ENCODE assay signal across 29 mouse cellular contexts in genomic region chr16:34047006-34047360, GRCm38 (mm10).
DNase-seq lines count a peak whose midpoint lies in the region; ATAC-seq and TF ChIP-seq lines count a peak whose summit lies in the region.
"Had no signal": no experiment of that assay in that cellular context is flagged by ENCODE, and none has a peak within 500 bp of the region (broad histone marks: within the 10 kb centered on the region; RNA-seq: fewer than 3 reads in every experiment).

No protein-coding gene starts in this region.

- DNase-seq in frontal cortex, adult 2 months (ENCODE audit: extremely low spot score in 1 of 2, low spot score in 1 of 2), result no peak
- DNase-seq in left cerebral cortex, adult 2 months (ENCODE audit: extremely low spot score in 1 of 2, low spot score in 2 of 2), result no peak
- DNase-seq in left cerebral cortex, adult 11 months (ENCODE audit: low spot score), result no peak
- DNase-seq in liver, embryonic 13.5 days, result no peak
- no peak for DNase-seq in forebrain, embryonic 10.5 days (ENCODE audit: extremely low spot score, low spot score)
- DNase-seq in cerebellum, adult 9-11 months, result no peak
- DNase-seq: adrenal gland, postnatal 10 days; cerebellum, adult 11 months; cerebellum, postnatal 10 days; gastrocnemius, postnatal 10 days; heart, postnatal 36 days; kidney, adult 18-20 months; kidney, postnatal 25 days; lung, postnatal 4 days; midbrain, embryonic 14.5 days; retina, postnatal 1 day; right cerebral cortex, postnatal 14 days; spleen, adult 18-20 months; thymus, postnatal 14 days had no signal

- H3K9me3 ChIP-seq in liver, embryonic 13.5 days (replicated peaks), result no peaks in the 10 kb centered on the region
- H3K9me3 ChIP-seq in forebrain, embryonic 10.5 days, result no peaks in the 10 kb centered on the region
- H3K9me3 ChIP-seq: embryonic facial prominence, embryonic 13.5 days; hindbrain, embryonic 12.5 days; kidney, embryonic 15.5 days; limb, embryonic 10.5 days; limb, embryonic 15.5 days; megakaryocyte, embryonic 14.5 days had no signal

- no peak for TF ChIP-seq CTCF in left cerebral cortex, adult 2 months (IDR thresholded peaks at IDR 0.05)

- peaks cover 78% of the 10 kb centered on the region for H3K4me1 ChIP-seq in liver, embryonic 13.5 days (replicated peaks)
- H3K4me1 ChIP-seq in forebrain, embryonic 10.5 days, result peaks cover 9% of the 10 kb centered on the region
- H3K4me1 ChIP-seq: embryonic facial prominence, embryonic 13.5 days; hindbrain, embryonic 12.5 days; kidney, embryonic 15.5 days had no signal

- intact Hi-C loops in left cerebral cortex, adult 2 months (cut with DNase I), result no loop called here

- peak; percentile 53; the same call in 1 of the 2 replicates for ATAC-seq in frontal cortex, adult (ENCODE audit: low TSS enrichment)
- no peak for ATAC-seq in liver, embryonic 13.5 days (ENCODE audit: low read depth)
- ATAC-seq: forebrain, embryonic 16.5 days; Patski had no signal

- H3K27ac ChIP-seq in left cerebral cortex, adult 2 months, result peak overlapping the region; percentile 70
- peak overlapping the region; percentile 63 for H3K27ac ChIP-seq in liver, embryonic 13.5 days
- no peak overlapping the region for H3K27ac ChIP-seq in forebrain, embryonic 10.5 days
- H3K27ac ChIP-seq: embryonic facial prominence, embryonic 13.5 days; hindbrain, embryonic 12.5 days; kidney, embryonic 15.5 days; limb, embryonic 10.5 days; limb, embryonic 15.5 days had no signal

- H3K27me3 ChIP-seq in liver, embryonic 13.5 days, result no peaks in the 10 kb centered on the region
- H3K27me3 ChIP-seq in forebrain, embryonic 10.5 days (ENCODE audit: poor library complexity, severe bottlenecking), result no peaks in the 10 kb centered on the region
- H3K27me3 ChIP-seq: embryonic facial prominence, embryonic 13.5 days; hindbrain, embryonic 12.5 days; kidney, embryonic 15.5 days; limb, embryonic 15.5 days; megakaryocyte, embryonic 14.5 days; Patski had no signal

- H3K4me2 ChIP-seq in liver, embryonic 13.5 days, result no peak overlapping the region
- H3K4me2 ChIP-seq: embryonic facial prominence, embryonic 13.5 days; heart, embryonic 11.5 days; hindbrain, embryonic 12.5 days; kidney, embryonic 15.5 days; limb, embryonic 15.5 days had no signal

- no peak overlapping the region for H3K4me3 ChIP-seq in left cerebral cortex, adult 2 months
- no peak overlapping the region for H3K4me3 ChIP-seq in liver, embryonic 13.5 days (replicated peaks)
- no peak overlapping the region for H3K4me3 ChIP-seq in forebrain, embryonic 10.5 days
- H3K4me3 ChIP-seq: embryonic facial prominence, embryonic 13.5 days; hindbrain, embryonic 12.5 days; kidney, embryonic 15.5 days; limb, embryonic 10.5 days; limb, embryonic 15.5 days; megakaryocyte, embryonic 14.5 days had no signal

- H3K36me3 ChIP-seq in liver, embryonic 13.5 days, result no peaks in the 10 kb centered on the region
- H3K36me3 ChIP-seq in forebrain, embryonic 10.5 days (replicated peaks), result 0 out of 2 replicates have a peak, but pooled peaks cover 3% of the 10 kb centered on the region
- H3K36me3 ChIP-seq: kidney, embryonic 15.5 days; limb, embryonic 10.5 days had no signal

- 71% methylated on average over 4 of the region's 4 CpGs for WGBS in liver, embryonic 13.5 days (ENCODE audit: insufficient replicate concordance)
- whole genome bisulfite sequencing in forebrain, embryonic 10.5 days, result 96% methylated on average over 4 of the region's 4 CpGs

- no peak overlapping the region for H3K9ac ChIP-seq in liver, embryonic 13.5 days
- H3K9ac ChIP-seq: embryonic facial prominence, embryonic 13.5 days; hindbrain, embryonic 12.5 days; kidney, embryonic 15.5 days; limb, embryonic 15.5 days had no signal
